Mouse (Mus musculus): Measurements from ENCODE around the gene Slx1b.
"Not testable (repeated sequence)": the region's sequence is repeated elsewhere in the genome, so short reads cannot be mapped to it uniquely, and the experiment has no call there.

The Slx1b gene

DNA sequence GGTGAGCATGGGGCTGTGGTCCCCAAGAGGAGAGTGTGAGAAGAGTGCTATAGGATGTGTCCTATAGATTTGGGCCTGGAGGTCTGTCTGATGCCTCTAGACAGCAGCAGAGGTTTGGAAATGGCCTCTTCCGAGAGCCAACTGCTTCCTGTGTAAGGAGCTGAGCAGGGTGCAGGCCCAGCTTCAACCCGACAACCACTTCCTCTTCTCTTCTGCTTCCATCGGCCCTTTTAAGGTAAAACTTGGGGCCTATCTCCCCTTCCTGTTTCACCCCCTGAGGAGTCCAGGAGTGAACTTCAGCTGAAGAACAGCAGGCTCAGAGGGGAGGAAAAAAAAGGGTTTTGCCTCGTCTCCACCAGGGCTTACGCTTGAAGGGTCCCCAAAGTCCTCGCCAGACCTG lies 6.8 kb upstream of the Slx1b start:
- no peak for DNase-seq

DNA sequence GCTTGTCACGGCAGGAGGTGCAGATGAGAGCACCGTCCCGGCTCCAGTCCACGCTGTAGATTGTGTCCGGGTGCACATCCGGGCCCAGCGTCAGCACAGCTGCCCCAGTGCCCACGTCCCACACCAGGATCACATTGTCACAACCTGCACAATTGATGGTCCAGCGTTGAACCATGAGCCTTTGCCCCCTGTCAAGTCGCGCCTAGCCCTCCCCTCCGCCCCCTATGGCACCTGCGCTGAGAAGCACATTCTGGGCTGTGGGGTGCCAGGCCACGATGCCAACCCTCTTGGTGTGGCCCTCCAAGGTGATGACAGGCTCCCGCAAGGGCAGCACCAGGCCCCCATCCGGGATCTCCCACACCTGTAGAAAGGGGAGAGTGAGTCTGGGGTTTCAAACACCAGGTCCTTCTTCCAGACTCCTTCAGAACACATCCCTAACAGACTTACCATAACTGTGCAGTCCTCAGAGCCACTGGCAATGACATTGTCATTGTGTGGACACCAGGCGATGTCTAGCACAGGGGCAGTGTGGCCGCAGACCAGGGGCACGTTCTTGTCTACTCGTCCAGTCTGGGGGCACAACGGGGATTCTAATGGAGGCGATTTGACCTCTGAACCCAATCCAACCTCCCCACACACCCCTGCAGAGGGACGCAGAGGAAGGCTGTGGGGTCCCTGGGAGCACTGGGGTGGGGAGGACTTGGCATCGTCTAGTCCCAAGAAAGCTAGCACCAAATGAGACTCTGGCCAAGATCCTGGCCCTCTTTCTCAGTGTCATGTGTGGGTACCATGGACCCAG lies 6.2 kb upstream of the Slx1b start:
- DNase-seq, result no peak

DNA sequence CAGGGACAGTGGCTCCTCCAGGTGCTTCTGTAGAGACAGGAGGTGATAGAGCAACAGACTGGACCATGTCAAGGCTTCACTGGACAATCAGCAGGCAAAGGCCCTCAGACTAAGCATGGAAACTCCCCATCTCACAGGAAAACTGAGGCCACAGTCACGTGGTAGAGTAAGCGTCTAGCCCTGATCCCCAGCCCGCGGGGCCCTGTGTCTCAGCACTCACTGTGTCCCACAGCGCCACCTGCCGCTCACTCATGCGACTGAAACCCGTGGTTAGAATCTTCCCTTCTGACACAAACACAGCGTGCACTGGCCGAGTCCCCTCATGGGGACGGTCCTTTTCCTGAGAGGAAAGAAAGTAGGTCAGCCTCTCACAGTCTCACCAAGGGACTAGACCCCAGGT lies 5.5 kb upstream of the Slx1b start:
- DNase-seq, result peak; percentile 94 to 97

DNA sequence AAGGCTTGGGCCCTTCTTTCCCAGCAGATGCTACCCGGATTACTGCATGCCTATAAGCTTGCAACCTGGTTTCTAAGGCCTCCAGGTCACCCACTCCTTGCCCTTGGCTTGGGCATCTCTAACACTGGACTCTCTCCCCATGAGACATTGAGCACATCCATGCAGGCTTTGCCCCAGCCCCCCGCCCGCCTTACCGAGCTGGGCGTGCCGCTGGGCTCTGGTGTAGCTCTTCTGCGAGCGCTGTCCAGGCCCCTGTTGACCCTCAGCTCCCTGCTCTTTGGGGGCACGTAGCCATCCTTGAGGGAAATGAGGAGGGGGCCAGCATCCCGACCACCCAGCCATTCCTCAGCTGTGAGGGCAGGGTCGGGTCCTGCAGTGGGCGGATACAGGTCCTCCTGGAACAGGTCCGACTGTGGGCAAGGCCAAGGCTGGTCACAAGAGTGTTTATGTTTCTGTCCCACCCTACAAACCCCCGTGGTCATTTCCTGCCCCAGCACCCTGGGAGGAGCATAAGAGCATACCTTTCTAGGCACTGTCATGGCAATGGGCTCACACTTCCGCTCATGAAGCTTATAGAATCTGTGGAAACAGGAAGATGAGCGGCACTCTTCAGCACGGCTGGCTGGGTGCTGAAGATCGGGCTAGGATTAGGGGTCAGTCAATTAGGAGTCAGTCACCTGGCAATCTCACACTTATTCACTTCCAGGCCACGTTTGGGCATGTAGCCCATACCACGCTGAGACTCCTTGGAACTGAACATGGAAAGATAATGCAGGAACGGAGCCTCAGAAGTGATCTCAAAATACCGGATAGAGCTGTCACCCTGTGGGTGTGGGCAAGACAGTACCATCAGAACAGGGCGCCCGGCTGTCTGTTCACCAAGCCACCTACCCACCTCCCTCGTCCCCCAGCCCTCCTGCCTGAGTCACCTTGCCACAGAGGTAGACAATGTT lies 4.8 kb upstream of the Slx1b start:
- peak in 1 of 2 experiments; percentile 44 for DNase-seq

DNA sequence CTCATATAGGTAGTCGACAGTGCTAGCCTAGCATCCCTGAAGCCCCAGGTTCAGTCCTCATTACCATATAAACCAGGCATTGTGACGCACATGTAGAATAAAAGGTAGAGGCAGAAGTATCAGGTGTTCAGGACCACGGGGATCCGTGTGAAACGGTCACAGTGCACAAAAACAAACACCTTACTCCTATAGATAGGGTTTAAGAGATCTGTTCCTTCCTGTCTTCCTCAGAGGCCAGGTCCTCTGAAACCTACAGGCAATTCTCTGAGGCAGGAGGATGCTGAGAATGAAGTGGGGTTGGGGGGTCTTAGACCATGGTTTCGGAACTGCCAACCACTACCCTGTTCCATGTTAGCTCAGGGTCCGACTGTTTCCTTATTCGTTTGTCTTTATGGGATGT lies 2.3 kb upstream of the Slx1b start:
- no peak for DNase-seq

DNA sequence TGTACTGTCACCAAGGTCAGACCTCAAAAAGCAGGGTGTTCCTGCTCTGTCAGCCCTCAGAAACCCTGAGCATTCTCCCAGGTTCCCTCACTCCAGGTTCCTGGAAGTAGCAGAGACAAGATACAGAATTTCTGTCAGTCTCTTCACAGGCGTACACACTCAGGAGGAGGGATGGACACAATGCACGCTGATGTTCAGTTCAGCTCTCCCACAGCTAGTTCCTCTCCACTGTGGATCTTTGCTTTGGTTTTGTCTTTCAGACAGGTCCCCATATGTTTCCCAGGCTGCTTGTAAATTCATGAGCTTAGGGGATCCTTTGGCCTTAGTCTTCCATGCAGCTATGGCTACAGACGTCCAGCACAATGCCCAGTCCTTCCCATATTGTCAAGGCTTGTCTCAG lies 1.3 kb upstream of the Slx1b start:
- DNase-seq, result no peak

DNA sequence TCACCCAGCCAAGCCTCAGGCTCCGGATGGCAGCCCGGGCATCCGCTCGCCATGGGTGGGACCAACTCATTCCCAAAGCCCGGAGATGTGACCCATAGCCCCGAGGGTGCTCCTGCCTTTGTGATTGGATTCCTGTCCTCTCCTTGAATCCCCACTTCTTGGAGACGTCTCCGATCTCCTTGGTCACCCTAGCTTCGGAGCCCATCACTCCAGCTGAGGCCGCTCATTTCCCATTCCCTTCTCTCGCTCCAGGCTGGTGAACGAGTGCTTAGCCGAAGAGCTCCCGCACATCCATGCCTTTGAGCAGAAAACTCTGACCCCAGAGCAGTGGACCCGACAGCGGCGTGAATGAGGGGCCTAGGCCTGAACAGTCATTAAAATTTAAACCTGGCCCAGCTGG lies 719 bp upstream of the Slx1b start:
- DNase-seq, result peak in 1 of 2 experiments; percentile 34

DNA sequence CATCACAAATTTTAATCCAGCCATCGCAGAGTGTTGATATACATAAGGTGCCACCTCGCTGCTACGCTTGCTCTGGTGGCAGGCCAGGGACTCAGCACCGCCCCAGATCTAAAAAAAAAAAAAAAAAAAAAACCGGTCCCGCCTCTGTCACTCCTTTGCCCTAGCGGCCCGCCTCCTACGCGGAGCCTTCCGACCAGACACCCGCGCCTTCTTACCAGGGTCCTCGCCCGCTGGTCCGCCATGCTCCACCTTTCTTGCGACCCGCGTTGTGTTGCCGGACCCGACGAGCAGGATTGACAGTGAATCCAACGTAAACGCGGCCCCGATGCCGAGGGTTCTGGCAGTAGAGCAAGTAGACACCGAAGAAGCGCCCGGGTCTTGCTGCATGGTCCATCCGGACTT lies 373 bp downstream of the Slx1b start, which contains the start of gene Bola2:
TSS of gene Bola2 (plus strand) at position 192 of the 402 bp plus-strand sequence.
- peak; percentile 65 to 73 for DNase-seq

DNA sequence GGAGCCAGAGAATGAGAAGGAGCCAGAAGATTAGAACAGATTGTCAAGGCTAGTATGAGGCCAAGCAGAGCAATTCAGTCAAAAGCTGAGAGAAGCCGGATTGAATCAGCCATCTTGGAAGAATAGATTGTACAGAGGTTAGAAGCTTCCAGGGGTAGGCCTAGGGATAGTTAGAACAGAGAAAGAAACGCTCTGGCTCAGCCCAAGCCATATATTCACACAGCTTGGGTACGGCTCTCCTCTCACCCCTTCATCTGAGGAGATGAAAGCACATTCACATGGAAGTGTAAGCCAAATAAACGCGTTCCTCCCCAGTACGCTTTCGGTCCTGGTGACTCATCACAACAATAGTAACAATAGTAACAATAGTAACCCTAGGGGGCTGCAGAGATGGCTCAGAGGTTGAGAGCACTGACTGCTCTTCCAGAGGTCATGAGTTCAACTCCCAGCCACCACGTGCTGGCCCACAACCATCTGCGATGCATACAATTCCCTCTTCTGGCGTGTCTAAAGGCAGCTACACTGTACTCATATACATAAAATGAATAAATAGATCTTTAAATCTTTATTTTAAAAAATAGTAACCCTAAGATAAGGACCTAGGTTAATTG lies 1.0 kb downstream of the Slx1b start:
- no peak for DNase-seq

DNA sequence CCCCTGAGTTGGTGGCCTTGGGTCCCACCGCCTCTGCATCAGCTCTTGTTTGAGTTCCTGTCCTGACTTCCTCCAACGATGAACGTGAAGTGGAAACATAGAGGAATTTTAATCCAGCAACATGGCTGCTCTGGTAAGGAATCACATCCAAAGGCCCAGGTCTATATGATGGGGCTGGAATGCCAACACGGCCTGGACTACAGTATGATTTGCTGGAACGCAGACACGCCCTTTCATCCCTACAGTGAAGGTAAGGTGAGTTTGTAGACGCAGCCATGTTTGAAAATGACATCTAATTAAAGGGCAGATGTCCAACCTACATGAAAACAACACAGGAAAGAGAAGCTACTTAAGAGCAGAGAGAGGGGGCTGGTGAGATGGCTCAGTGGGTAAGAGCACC lies 1.8 kb downstream of the Slx1b start:
- DNase-seq, result no peak

DNA sequence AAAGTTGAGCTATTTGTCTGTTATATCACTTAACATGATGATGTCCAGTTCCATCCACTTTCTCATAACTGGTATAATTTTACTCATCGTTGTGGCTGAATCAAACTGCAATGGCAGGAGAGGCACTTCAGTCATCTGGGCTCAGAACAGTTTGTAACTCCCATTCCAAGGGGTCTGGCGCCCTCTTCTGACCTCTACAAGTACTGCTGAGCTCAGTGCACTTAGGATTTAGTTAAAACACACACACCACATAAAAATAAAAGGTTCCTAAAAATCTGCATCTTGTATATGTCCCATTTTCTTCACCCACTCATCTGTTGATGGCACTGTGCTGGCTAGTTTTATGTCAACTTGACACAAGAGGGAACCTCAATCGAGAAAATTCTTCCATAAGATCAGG lies 2.3 kb downstream of the Slx1b start:
- DNase-seq, result peak; percentile 80 to 83

DNA sequence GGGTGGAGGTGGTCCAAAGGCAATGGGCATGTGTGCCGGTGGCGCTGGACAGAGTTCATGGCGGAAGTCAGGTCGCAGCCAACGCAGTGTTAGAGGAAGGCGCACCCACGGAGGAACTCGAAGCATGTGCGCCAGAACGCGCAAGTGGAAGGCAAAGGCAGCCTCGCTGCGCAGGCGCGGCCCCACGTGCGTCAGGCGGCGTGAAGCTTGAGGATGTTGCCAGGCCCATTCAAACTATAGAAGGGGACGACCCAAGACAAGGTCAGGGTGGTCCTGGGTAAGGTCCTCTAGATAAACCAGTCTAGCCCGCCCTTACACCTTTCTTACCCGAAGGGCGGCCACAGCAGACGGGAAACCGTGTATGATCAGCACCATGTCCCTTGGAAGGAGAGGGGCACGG lies 3.2 kb downstream of the Slx1b start:
- no peak for DNase-seq

DNA sequence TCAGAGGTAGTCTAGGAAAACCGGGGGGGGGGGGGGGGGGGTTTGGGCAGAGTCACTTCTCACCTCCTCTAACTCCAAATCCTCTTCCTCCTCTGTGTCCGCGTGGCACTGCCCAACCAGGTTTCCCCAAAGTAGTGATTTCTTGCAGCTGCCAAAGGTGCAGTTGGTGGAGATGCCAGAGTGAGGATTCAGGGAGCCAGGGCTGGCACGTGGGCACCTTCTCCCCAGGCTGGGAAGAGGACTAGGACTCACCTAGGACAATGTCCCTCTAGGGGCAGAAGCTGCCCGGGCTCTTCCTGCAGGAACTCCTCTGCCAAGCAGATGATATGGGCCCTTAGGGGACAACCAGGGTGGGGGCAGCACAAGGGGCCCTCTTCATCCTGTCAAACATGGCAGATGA lies 3.9 kb downstream of the Slx1b start:
- DNase-seq, result no peak

DNA sequence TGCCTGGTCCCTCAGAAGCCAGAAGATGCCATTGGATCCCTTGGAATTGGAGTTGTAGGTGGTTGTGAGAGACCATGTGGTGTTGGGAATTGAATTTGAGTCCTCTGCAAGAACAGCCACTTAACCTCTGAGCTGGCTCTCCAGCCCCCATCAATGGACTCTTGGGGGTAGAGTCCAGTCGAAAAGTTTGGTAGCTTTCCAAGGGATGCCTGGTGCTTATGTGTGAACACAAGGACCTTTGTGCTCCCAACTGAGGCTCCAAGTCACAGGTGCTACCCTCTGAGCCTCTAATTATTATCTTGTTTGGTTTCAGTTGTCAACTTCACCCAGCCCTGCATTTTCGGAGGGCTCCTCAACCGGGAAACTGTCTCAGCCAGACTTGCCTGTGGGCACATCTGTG lies 4.8 kb downstream of the Slx1b start:
- no peak for DNase-seq

DNA sequence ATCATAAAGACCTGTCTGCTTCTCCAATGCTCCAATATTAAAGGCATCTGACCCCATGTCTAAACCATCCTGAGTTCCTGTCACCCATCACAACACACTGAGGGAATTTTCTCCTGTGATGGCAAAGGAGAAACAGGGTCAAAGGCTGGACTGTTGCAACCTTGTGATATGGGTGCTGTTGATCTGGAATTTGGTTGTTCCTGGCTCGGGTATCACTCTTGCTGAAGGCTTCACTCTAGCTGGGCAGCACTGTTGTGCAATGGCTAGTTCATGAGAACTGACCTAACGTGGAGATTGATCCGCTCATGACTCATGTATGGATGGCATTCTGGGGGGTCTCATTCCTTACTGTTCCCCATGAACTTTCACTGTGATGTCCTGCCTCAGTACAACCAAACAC lies 6.6 kb downstream of the Slx1b start:
- no peak for DNase-seq

DNA sequence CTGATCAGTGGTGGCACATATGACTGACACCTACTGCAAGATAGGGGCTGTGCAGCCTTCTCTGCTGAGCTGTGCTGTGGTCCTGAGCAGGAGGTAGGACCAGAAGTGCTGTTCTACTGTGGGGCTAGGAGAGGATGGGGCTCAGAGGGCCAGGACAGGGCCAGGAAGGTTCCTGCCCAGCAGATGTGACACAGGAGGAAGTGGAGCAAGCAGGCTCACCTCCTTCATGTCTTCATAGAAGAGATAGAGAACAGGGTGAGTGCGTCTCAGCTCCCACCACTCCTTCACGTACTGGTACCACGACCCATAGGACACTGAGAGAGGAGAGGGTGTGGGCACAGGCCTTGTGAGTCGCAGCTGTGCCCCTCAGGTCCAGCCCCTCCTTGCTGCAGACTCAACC lies 7.4 kb downstream of the Slx1b start:
- DNase-seq, result not testable (repeated sequence)

DNA sequence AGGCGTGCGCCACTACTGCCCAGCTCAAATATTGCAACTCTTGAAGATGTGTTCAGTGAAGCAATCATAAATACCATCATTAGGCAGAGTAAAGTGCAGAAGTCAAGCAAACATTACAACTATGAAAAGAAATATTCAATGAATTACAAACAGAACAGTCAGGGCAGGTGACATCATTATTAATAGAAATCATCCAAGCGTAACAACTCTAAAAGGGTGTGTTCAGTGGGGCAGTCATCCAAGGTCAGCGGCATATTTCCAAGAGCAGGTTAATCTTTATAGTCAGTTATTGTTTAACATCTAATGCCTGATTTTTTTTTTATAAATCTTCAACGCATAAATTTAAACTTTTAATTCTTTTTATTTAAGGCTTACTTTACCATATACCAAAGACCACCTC lies 14.4 kb downstream of the Slx1b start:
- DNase-seq, result no peak

DNA sequence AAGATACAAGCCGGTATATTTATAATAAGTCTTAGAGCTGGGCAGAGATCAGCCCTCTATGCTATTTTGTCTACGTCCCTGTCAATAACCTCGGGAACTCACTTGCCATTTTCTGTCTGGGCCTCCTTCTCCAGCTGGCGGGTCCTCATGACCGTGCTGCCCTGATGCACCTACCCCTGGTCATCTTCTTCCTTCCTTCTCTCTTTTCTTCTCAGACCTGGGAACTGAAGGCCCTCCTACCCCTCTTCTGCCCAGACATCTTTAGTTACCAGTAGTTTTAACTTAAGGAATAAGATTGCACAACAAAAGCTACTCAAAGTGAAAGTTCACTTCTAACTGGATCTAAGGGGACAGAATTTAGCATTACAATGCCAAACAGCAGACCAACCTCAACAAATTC lies 15.9 kb downstream of the Slx1b start:
- DNase-seq, result no peak

DNA sequence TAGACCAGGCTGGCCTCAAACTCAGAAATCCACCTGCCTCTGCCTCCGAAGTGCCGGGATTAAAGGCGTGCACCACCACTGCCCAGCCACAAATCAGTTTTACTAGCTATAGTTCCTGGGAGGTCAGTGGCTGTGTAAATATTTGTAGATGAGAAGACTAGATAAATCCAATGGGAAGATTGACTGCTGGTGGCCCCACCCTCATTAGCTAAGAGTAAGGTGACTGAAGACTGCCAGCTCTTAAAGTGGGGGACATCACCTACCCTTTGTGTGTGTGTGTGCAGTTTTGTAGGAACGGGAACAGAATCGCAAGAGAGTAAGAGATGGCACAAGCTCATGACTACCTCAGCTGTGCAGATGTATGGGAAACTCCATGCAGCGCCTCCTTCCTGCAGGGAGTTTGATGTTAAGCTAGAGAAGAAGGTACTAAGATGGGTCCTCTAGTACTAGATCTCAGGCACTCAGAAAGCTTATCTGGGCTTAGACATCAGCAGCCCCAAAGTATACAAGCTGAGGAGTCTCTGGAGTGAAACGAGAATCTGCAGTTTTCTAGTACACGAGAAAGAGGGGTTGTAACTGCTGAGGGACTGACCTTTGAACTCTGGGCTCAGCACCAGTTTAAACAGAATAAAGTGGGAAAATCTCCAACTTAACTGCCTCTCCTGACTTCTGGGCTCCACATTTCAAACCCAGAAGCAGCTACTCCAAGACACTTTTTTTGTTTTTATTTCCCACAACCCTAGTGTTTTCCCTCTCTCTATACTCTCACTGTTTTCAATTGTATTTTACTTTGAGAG lies 16.8 kb downstream of the Slx1b start:
- DNase-seq, result no peak

DNA sequence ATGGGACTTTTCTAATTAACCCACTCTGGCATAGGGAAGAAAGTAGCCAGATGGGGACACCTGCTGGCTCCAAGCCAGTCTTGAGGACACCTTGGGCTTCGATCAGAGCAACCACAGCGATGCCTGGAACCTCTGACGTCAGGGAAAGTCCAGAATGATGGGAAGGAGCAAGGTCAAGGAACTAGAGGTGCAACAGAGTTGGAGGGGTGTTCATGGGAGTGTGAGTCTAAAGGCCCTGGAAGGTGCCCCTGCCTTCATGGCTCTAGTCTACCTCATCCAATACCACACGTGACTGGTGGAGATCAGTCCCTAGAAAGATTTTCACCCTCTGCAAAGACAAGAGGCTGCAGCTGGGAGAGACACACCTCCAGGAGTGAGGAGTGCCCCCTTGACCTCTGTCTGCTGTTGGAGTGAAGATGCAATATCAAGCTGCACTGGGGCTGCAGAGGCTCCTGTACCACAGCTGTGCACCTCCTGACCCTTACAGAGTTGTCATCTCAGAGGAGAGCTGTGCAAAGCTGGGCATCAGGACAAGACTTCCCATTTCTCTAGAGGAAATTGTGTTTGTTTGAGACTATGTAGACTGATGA lies 18.9 kb downstream of the Slx1b start:
- no peak for DNase-seq

DNA sequence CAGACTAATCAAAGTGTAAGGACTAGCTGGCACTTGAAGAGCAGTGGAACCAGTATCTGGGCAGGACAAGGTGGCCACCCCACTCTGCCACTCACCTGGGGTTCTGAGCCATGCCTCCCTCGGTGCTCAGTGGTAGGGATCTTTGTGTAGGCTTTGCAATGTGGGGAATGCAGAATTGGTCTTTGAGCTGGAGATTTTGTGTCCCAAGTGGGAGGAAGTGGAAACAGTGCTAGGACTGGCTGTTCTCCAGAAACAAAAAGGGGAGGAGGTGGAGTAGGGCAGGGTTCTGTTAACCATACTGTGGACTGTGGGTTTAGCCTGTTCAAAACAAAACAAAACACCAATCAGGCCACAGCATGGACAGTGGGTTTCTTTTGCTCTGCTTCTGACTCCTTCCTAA lies 19.4 kb downstream of the Slx1b start, which contains the start of gene Sult1a1:
TSS of gene Sult1a1 (minus strand) at position 226 of the 400 bp plus-strand sequence.
- DNase-seq, result no peak

DNA sequence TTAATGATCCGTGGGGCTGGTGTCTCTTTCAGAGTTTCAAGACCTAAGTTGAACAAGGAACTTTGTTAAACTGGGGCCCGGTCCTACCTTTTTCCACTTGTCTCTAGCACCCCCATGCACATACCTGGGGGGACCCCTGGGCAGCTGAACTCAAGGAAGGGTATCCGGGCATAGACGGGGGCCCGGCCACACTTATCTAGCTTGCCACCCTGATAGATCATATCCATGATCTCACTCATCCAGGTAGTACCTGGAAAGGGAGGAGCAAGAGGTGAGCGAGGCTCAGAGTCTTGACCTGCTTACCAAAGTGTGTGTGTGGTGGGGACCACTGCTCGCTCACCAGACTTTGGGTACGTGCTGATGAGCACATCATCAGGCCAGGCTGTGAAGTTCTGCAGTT lies 20.5 kb downstream of the Slx1b start:
- DNase-seq, result no peak

Data from cerebellum, adult 18-20 months (tissue).